Mouse (Mus musculus) E14TG2a.4 (cell line): ENCODE results near the gene Atxn7l1.

ENCODE experiments used
- H3K27me3 ChIP-seq: 2 replicates; pipeline ENCODE4 v1.6.1; 2014; ENCODE audit warnings: low read length, control low read depth; ENCODE audit not compliant: insufficient read depth
- H3K36me3 ChIP-seq: 2 replicates; pipeline ENCODE4 v1.6.1; 2014; ENCODE audit warnings: low read length, control low read depth; ENCODE audit not compliant: insufficient read depth
- H3K4me1 ChIP-seq: replicated peaks from 2 replicates; pipeline ENCODE4 v1.6.1; 2014; ENCODE audit warnings: low read depth, low read length, control low read depth
- H3K4me3 ChIP-seq: replicated peaks from 2 replicates; pipeline ENCODE4 v1.5.1; 2014; ENCODE audit warnings: mild to moderate bottlenecking, low read length
- H3K9me3 ChIP-seq: 2 replicates; pipeline ENCODE4 v1.6.1; 2014; ENCODE audit warnings: low read length, control low read depth
- CTCF ChIP-seq: conservative IDR thresholded peaks from 2 replicates; pipeline ENCODE4 v1.5.1; 2014; ENCODE audit warnings: low read length
- NANOG ChIP-seq: IDR thresholded peaks from 2 replicates; pipeline ENCODE4 v1.6.1; 2014; ENCODE audit warnings: borderline replicate concordance, low read length, mixed read lengths
- POU5F1 ChIP-seq: IDR thresholded peaks from 2 replicates; pipeline ENCODE4 v1.6.1; 2014; ENCODE audit warnings: low read length, borderline replicate concordance

Atxn7l1 gene

GRCm38 (mm10) chr12:33182428-33183137, 35.1 kb downstream of the Atxn7l1 start:
- no peaks in the 10 kb centered on the region for H3K27me3 ChIP-seq
- H3K9me3 ChIP-seq = no peaks in the 10 kb centered on the region
- H3K36me3 ChIP-seq = no peaks in the 10 kb centered on the region
- no peak overlapping the region for H3K4me3 ChIP-seq
- no peak for TF ChIP-seq NANOG
- no peak for TF ChIP-seq CTCF
- no peak for TF ChIP-seq POU5F1
- peaks cover 53% of the 10 kb centered on the region for H3K4me1 ChIP-seq

- Histone ChIP-seq H3K27me3 (no peaks in the 10 kb centered on the region), H3K4me1 (peaks cover 56% of the 10 kb centered on the region), H3K9me3 (no peaks in the 10 kb centered on the region), H3K36me3 (no peaks in the 10 kb centered on the region), H3K4me3 (no peak overlapping the region)
- TF ChIP-seq CTCF (no peak), NANOG (peak; percentile 68; the same call in 1 of the 2 replicates), POU5F1 (no peak)
Measured at GRCm38 (mm10) chr12:33183138-33183627, 35.7 kb downstream of the Atxn7l1 start.

- Histone ChIP-seq H3K27me3 (no peaks in the 10 kb centered on the region), H3K9me3 (no peaks in the 10 kb centered on the region), H3K4me3 (no peak overlapping the region), H3K4me1 (peaks cover 58% of the 10 kb centered on the region), H3K36me3 (no peaks in the 10 kb centered on the region)
- TF ChIP-seq POU5F1 (no peak), CTCF (no peak), NANOG (no peak)
Measured at GRCm38 (mm10) chr12:33184137-33184536, 36.6 kb downstream of the Atxn7l1 start.

GRCm38 (mm10) chr12:33185046-33185445, 37.6 kb downstream of the Atxn7l1 start:
- no peaks in the 10 kb centered on the region for H3K9me3 ChIP-seq
- no peaks in the 10 kb centered on the region for H3K36me3 ChIP-seq
- H3K4me3 ChIP-seq = no peak overlapping the region
- no peaks in the 10 kb centered on the region for H3K27me3 ChIP-seq
- H3K4me1 ChIP-seq = peaks cover 58% of the 10 kb centered on the region
- TF ChIP-seq NANOG (no peak), CTCF (no peak), POU5F1 (no peak)

- no peaks in the 10 kb centered on the region for H3K36me3 ChIP-seq
- H3K27me3 ChIP-seq = no peaks in the 10 kb centered on the region
- H3K4me3 ChIP-seq = no peak overlapping the region
- H3K4me1 ChIP-seq = peaks cover 54% of the 10 kb centered on the region
- TF ChIP-seq POU5F1 (no peak), CTCF (no peak)
- no peaks in the 10 kb centered on the region for H3K9me3 ChIP-seq
Measured at GRCm38 (mm10) chr12:33186331-33186730, 38.8 kb downstream of the Atxn7l1 start.

- Histone ChIP-seq H3K27me3 (no peaks in the 10 kb centered on the region), H3K36me3 (no peaks in the 10 kb centered on the region), H3K4me1 (peaks cover 38% of the 10 kb centered on the region), H3K4me3 (no peak overlapping the region), H3K9me3 (no peaks in the 10 kb centered on the region)
- TF ChIP-seq POU5F1 (no peak), CTCF (no peak), NANOG (no peak)
Measured at GRCm38 (mm10) chr12:33190133-33190532, 42.6 kb downstream of the Atxn7l1 start.

- Histone ChIP-seq H3K4me3 (no peak overlapping the region), H3K4me1 (peaks cover 39% of the 10 kb centered on the region), H3K36me3 (no peaks in the 10 kb centered on the region), H3K9me3 (no peaks in the 10 kb centered on the region), H3K27me3 (no peaks in the 10 kb centered on the region)
- no peak for TF ChIP-seq POU5F1
- no peak for TF ChIP-seq NANOG
- TF ChIP-seq CTCF = no peak
Measured at GRCm38 (mm10) chr12:33190633-33191032, 43.1 kb downstream of the Atxn7l1 start.

GRCm38 (mm10) chr12:33193408-33193901, 46.0 kb downstream of the Atxn7l1 start:
- Histone ChIP-seq H3K9me3 (no peaks in the 10 kb centered on the region), H3K4me1 (peaks cover 37% of the 10 kb centered on the region), H3K4me3 (no peak overlapping the region), H3K36me3 (no peaks in the 10 kb centered on the region), H3K27me3 (no peaks in the 10 kb centered on the region)
- TF ChIP-seq NANOG = no peak
- TF ChIP-seq CTCF = no peak
- no peak for TF ChIP-seq POU5F1
